Mouse (Mus musculus) lung, postnatal 4 days (tissue): ENCODE measurements around the gene Slc30a2.
A peak's percentile ranks its signal among the peaks of the same experiment; 100 is the strongest.
"Not testable (repeated sequence)": the region's sequence is repeated elsewhere in the genome, so short reads cannot be mapped to it uniquely, and the experiment has no call there.

Source experiments
- DNase-seq, 2 experiments: peaks; one replicate each; pipeline ENCODE4 v3.0.0; 2021

The Slc30a2 gene

DNA sequence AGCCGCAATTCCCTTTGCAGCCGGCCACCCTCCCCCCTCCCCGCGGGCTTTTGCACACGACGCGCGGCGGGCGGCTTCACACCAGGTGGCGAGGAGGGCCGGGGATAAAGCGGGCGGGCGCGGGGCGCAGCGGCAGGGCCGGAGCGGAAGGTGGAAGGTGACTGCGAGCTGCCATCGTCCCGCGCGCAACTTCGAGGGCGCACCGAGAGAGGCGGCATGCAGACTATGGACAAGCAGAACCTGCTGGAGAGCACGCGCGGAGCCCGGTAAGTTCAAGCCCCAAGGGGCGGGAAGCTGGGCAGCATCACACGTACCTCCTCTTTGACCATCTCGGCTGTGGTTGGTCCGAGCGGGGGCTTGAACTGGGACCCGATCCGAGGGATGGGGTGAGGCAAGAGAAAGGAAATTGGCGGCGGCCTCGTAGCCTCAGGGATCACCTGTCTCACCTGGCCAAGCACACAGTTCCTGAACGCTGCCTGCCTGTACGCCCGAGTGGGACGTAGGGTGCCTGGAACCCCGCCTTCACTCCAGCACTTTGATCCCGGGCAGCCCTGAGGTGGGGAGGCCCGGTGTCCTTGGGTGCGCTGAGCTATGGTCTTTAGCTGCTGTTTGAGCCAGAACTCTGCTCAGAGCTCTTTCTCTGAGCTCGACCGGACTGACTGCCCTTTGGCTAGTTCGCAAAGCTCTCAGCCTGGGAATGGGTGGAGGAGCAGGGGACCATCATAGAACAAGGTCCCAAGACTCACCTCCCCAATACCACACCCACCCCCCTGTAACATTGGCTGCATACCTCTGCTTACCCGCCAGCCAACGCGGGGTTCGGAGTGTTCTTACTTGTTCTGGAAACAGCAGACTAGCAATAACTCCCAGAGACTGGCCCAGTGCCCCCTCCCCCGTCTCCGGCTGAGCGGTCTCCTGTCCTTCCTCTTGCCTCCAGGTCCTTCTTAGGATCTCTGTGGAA lies at the start of gene Slc30a2:
Gene Slc30a2 (plus strand): TSS at position 111 of the 961 bp plus-strand sequence.
- DNase-seq = no peak

DNA sequence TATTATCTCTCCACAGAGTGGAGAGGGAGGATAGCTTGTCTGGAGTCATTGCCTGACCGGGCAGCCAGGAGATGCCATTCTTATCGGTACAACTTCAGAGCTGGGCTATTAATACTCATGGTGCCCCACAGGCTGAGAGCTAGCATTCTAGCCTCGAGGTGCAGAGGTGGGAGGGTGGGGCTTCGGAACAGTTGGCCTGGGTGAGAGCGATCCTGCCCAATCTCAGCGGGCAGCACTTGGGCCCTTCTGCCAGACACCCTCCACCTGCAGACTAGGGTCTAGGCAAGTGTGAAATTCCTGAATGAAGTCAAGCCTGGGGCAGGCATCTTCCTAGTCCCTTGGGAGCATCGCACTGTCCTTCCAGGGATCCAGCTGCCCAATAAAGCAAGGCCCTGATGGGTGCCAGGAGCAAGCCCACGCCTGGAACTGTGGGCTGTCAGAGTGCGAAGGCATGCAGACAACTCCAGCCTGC lies 49.3 kb upstream of the Slc30a2 start:
- no peak for DNase-seq

DNA sequence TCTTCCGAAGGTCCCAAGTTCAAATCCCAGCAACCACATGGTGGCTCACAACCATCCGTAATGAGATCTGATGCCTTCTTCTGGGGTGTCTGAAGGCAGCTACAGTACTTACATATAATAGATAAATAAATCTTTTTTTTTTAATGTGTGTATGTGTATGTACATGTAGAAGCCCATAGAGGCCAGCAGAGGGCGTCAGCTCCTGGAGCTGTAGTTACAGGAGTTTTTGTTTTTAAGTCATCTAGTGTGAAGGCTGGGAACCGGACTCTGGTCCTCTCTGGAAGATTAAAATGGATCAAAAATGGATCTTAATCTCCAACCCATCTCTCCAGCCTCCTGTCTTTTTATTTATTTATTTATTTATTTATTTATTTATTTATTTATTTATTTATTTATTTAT lies 46.9 kb upstream of the Slc30a2 start:
- not testable (repeated sequence) for DNase-seq

DNA sequence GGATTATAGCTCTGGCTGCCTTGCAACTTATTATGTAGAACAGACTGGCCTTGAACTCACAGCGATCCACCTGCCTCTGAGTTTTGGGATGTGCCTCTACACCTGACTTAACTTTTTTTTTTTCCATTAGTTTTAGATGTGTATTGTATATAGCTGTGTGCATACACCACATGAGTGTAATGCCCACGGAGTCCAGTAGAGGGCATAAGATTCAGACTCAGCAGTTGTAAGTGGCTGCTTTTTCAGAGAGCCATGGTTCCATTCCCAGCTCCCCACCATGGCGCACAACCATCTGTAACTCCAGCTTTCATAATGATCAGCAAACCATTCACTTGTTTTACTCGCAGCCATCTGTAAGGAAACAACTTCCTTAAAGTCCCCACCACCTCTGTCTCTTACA lies 46.5 kb upstream of the Slc30a2 start:
- DNase-seq = no peak

DNA sequence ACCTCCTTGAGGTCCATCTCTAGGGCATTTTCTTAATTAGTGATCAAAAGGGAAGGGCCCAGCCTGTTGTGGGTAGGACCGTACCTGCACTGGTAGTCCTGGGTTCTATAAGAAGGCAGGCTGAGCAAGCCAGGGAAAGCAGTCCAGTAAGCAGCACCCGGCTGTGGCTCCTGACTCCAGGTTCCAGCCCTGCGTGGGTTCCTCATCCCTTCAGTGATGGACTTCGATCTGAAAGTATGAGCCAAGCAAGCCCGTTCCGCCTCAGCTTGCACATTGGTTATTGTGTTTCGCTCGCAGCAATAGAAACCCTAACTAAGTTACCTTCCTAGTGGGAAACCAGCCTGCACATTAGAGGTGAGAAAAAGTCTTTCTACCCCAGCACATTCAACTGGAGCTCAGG lies 45.6 kb upstream of the Slc30a2 start:
- no peak for DNase-seq

DNA sequence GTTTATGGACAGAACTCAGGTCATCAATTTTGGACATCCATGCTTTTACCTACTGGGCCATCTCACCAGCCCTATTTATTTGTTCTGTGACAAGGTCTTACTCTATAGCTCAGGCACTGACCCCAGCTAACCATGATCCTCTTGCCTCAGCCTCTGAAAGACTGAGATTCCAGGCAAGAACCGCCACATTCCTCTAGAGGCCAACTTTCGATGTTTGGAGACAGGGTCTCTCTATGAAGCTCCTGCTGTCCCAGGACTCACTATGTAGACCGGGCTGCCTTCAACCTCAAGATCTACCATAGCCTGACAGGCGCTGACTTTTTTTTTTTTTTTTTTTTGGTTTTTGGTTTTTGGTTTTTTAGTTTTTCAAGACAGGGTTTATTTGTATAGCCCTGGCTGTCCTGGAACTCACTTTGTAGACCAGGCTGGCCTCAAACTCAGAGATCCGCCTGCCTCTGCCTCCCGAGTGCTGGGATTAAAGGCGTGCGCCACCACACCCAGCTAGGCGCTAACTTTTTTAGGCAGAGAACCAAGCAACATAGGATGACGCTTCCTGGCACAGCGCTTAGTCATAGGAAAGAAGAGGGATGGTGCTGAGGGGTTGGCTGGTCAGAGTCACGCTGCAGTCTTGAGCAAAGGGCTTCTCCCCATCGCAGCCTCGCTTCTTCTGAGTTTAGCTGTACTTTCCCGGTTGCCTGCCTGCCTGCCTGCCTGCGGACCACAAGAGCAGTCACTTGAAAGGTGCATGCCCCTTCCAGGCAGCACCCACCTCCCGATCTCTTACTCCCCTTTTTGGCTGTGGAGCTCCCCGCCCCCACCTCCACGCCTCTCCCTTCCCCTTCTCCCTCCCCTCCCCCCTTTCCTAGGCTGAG lies 44.1 kb upstream of the Slc30a2 start:
- DNase-seq = no peak

DNA sequence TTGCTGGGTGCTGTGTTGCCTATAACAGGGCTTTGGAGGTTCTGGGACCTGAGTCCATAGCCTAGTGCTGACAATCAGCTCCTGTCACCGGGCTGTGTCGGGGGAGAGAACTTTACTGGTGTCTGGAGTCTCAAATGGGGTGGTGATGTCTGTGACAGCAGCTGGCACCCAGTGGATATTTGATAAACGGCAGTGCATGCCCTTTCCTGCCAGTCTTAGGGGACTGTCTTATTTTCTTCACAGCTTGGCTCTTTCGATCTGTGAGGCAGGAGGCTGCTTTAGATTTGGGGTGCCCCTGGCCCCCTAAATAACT lies 43.5 kb upstream of the Slc30a2 start:
- no peak for DNase-seq

DNA sequence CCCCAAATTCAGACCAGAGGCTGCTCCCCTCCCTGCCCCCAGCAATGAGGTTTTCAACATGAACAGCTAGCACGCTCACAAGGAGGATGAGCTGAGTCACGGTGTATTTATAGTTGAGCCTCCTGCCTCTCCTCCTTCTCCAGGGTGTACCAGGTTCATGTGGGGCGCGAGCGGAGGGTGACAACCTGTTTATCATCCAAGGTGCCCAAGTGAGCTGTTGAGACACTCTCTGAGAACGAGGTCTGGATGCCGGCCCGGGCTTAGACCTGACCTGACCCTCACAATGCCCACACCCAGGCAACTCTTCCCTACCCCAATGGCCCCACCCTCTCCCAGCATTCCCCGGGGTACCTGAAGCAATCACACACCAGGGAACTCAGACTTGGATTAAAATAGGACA lies 42.7 kb upstream of the Slc30a2 start:
- no peak for DNase-seq

DNA sequence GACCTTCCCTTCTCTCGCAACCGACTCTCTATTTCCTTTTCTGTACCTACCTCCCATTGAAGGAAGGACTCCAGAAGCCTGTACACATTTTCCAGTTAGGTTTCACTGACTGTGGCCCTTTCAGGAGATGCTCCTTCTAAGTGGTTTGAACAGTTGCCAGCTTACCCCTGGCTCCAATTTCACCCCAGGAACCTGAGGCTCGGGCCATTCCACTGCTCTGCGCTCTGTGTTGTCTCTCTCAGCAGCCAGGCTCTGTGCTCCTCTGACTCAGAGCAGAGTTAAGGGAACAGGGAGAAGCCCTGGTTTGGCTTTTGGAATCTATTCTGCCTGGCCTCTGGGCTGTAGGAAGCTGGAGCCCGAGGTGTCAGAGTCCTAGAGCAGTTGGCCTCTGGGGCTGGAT lies 40.9 kb upstream of the Slc30a2 start:
- no peak for DNase-seq

DNA sequence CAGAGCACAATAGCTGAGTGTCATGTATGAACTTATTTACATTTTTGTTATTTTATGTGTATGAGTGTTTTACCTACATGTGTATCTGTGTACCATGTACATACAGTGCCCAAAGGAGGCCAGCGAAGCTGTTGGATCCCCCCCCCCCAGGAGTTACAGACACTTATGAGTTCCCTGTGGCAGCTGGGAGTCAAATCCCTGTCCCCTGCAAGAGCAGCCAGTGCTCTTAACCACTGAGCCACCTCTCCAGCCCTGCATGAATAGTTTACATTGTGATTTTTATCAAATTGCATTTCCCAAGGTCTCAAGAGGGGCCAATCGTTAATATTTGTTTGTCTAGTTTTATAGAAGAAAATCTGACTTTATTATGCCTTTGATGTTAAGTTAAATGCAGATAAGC lies 36.0 kb upstream of the Slc30a2 start:
- no peak for DNase-seq

DNA sequence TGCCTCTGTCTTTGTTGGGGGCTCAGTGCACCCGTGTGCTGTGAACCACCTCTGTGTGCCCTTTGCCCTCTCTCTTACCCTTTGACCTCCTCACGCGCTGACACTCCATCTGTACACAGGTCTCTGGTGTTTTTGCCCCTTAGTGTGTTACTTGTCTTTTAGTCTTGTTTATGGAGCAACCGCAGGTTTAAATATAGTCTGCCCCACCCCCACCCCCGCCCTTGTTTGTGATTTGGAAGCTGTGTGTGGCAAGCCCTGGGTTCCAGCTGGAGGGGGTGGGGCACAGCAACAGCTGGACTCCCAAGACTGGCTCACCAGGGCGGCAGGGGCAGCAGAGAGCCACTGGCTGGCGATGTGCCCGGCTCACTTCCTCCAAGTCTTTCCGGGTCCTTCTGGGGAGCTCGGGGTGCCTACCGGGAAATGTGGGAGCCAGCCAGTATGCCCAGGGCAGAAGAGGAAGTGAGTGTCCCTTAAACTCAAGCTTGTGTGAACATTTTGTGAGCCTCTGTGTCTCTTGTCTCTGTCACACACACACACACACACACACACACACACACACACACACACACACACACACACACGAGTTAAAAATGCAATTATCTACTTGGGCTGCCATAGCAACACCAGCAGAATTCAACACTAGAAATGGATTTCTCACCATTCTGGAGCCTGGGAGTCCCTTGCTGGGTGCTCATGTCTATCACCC lies 35.5 kb upstream of the Slc30a2 start:
- peak; percentile 87 to 94 for DNase-seq

DNA sequence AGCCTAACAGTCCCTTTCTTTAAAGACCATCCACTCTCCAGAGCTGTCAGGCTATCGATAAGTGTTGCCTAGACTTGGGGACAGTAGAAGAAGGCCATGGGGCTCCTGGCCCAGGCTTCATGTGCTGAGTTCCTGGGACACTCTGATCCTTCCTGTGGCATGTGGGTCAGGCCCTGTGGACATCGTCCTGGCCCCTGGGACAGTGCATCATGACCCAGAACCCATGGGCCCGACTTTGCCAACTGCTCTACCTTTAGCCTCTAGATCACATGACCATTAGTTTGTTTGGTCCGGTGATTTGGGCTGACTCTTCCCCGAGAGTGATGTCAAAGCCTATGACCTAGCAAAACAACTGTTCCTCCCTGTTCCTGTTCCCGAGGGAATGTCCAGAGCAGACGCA lies 32.9 kb upstream of the Slc30a2 start:
- no peak for DNase-seq

DNA sequence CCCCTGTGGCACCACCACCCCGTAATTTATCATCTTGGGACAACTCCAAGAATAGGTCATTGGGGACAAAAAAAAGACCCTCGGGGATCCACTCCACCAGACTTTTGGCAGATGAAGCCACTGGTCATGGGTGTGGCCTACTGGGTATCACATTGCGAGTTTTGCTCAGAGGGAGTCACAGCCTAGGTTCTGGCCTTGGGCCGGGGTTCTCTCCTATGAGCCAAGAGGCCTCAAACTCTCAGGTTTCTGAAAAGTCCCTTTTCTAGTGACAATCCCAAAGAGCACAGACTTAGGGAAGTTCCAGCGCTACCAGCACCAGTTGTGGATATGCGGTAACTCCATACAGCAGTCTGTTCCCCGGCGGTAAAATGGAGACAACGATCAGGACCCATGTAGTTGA lies 32.3 kb upstream of the Slc30a2 start:
- no peak for DNase-seq

DNA sequence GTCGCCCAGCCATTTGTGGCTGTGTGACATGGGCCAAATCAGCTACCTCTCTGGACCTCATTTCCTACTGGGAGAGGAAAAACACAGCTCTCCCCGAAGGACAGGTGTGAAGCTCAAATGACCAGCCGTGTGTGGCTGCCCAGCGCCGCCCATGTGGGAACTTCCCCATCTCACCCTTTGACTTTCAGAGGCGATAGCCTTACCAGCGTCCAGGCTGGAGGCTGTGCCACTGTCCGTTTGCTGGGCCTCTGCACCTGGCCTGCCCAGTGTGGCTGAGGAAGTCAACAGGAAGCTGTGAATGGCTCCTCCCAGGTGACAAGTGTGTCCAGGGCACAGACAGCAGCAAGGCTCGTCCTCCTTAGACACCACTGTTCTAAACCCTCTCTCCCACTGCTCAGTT lies 31.2 kb upstream of the Slc30a2 start:
- DNase-seq = no peak

DNA sequence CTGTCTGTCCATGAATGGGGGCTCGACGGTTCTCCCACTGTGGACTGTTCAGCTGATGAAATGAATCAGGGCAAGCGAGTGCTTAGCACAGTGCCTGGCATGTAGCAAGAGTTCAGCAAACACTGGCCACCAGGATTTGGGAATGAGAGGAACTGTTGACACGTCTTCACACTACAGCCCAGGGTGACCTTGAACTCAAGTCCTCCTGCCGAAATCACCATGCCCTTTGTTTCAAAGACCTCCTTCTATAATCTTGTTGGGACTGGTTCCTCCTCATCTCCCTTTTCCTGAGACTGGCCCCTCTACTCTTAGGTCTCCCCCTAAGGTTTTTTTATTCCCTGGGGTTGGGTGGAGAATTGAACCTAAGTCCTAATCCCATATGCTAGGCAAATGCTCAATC lies 30.6 kb upstream of the Slc30a2 start:
- DNase-seq = no peak

DNA sequence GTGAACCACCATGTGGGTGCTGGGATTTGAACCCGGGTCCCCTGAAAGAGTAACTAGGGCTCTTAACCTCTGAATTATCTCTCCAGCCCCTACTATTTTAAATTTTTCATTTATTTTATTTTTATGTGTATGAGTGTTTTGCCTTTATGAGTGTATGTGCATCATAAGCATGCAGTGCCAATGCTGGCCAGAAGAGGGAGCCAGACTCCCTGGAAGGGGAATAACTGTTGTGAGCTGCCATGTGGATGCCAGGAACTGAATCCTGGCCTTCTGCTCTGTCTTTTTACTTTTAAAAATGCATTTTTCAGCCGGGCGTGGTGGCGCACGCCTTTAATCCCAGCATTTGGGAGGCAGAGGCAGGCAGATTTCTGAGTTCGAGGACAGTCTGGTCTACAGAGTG lies 30.1 kb upstream of the Slc30a2 start:
- no peak for DNase-seq

DNA sequence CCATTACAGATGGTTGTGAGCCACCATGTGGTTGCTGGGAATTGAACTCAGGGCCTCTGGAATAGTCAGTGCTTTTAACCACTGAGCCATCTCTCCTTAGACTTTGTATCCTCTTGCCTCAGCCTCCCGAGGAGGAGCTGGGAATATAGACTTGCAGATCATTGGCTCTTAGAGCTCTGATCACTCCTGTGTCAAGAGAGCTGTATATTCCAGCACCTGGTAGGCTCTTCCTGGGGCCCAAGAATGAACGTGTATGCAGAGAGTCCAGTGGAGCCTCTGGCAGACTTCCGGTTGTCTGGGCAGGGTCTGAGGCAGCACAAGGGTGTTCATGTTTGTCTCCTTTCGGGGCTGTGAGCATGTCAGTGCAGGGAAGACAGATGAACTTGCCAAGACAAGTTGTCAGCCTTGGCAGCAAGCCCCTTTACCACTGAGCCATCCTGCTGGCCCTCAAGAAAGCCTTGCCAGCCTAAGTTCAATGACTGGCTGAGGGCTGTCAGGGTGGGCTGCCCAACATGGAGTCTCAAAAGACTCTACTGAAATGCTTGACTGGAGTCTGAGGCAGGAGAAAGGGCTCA lies 28.8 kb upstream of the Slc30a2 start:
- DNase-seq = no peak

DNA sequence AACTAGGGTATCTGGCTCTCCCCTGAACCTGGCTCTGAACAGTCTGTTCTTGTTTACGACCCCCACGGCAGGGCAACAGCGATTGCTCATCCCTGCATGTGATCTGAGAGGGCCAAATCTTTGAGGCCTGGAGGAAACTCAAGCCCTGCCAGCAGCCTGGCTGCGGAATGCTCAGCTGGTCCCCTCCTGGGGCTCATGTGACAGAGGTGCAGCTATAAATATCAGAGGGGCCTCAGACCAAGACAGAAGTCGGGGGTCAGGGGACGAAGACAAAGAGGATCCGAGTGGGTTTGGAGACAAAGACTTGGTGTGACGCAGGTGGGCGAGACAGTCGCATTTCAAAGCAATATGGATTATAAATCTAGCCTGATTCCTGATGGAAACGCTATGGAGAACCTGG lies 28.1 kb upstream of the Slc30a2 start, which contains the start of gene Trim63:
Gene Trim63 (plus strand): TSS at position 245 of the 400 bp plus-strand sequence.
- DNase-seq = no peak

DNA sequence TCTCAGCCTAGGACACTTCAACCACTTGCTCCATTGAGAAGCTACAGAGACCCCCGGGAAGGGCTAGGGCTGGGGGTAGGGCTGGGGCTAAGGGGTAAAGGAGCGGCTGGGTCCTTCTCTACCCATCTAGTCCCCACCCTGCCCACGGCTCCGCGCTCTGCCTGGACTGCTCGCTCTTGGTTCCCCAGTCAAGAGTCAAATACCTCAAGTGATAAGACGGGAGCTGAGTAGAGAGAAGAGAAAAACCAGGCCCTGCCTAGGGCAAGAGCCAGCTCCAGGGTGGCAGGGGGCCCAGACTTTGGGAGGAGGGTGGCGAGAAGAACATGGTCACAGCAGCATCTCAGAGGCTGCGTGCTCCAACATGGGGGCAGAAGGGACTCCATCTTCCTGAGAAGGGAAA lies 27.5 kb upstream of the Slc30a2 start:
- DNase-seq = no peak

DNA sequence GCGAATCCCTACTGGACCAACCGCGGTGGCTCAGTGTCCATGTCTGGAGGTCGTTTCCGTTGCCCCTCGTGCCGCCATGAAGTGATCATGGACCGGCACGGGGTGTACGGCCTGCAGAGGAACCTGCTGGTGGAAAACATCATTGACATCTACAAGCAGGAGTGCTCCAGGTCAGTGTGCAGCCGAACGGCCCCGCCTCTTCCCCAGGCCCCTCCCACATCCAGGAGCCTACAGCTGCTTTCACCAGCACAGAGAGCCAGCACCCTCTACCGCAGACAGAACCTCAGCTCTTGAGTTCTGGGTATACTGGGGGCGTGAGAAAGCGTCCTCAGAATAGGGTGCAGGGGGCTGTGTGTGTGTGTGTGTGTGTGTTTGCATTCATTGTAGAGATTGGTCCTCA lies 26.6 kb upstream of the Slc30a2 start:
- DNase-seq = peak in 1 of 2 experiments; percentile 19

DNA sequence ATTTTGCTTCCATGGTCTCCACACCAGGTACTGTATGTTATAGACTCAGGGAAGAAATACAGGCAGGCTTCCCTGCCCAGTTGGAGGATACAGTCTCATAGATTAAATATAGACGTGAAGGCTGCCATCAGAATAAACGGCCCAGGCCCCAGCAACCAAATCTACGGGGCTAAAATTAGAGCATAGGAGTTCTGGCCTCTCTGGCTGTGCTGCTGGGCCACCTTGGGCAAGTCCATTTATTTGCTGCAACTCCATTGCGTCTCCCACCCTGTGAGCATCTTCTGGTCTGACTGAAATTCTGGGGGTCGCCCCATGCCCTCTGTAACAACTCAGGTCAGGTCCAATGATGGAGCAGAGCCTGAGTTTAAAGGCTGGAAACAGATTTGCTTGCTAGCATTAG lies 23.9 kb upstream of the Slc30a2 start:
- DNase-seq = no peak

DNA sequence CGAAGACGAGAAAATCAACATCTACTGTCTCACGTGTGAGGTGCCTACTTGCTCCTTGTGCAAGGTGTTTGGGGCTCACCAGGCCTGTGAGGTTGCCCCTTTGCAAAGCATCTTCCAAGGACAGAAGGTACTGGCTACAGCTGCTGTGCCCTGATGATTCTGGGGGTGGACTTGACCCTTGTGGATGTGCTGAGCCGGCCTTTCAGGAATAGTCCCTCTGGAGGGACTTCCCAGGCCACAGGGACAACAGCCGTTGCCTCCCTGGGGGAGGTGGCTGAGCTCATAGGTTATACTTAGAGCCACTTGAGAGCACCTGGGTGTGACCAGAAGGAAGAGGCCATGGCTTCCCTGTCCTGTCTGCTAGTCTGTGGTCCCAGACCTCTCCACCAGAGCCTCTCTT lies 23.3 kb upstream of the Slc30a2 start:
- DNase-seq = no peak

DNA sequence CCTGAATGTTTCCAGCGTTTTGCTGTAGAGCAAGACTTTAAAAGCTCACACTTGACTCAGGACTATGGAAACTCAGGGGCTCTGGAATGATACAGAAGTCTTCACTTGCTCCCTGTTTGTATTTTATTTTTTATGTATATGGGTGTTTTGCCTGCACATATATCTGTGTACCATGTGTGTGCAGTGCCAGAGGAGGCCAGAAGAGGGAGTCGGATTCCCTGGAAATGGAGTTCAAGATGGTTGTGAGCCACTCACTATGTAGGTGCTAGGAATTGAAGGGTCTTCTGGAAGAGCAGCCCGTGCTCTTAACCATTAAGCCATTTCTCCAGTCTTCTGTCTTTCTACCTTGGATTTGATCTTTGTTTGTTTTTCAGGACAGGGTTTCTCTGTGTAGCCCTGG lies 21.5 kb upstream of the Slc30a2 start:
- no peak for DNase-seq
